Comparison of ENCODE assay signal across 19 mouse cellular contexts in the genomic region with DNA sequence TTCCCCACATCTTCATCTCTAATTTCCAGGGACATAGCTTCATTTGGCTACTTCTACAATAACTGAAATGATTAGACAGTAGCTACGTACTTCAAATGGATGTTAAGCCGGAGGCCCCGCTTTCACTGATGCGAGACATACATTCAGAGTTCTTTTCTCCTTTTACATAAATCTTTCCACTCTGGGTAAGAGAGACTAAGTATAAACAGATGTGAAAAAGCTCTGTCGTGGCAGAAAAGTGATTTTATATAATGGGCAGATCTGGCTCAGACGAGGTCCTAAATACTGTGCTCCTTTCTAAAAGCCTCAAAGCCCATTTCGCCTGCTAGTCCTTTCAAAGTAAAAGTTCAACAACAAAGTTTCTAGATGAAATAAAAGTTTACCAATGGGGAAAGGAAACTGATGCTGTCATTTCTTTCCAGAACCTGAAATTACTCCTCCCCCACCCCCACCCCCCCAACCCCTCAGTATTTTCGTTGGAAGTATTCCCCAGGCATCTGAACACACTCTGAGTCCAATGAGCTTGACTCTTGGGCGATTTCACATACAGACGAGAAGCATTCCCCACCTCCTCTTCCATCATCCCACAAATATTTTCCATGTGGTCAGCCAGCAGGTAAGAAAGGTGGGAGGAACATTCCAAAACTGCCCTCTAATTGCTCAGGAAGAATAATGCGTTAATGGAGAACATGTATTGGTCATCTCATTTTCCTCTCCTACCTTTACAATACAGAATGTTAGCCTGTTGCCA. TPM values are rescaled to one million over a fixed set of nuclear protein-coding genes. Genes with fewer than 3 reads are reported as not detected.
A peak's percentile ranks its signal among the peaks of the same experiment; 100 is the strongest.
DNase-seq lines count a peak whose midpoint lies in the region; ATAC-seq and TF ChIP-seq lines count a peak whose summit lies in the region.
"Had no signal": no experiment of that assay in that cellular context is flagged by ENCODE, and none has a peak within 500 bp of the region (broad histone marks: within the 10 kb centered on the region; RNA-seq: fewer than 3 reads in every experiment).

No protein-coding gene starts in this region.

- H3K36me3 ChIP-seq in embryonic facial prominence, embryonic 11.5 days (replicated peaks; ENCODE audit: control insufficient read depth, insufficient read depth, low read depth, low read length), result no peaks in the 10 kb centered on the region
- H3K36me3 ChIP-seq in embryonic facial prominence, embryonic 10.5 days (replicated peaks), result peaks cover 17% of the 10 kb centered on the region
- H3K36me3 ChIP-seq in heart, embryonic 16.5 days (ENCODE audit: control insufficient read depth, insufficient read depth), result no peaks in the 10 kb centered on the region
- no peaks in the 10 kb centered on the region for H3K36me3 ChIP-seq in limb, embryonic 11.5 days (ENCODE audit: control insufficient read depth, insufficient read depth, low read length)
- 0 out of 2 replicates have a peak, but pooled peaks cover 2% of the 10 kb centered on the region for H3K36me3 ChIP-seq in midbrain, embryonic 14.5 days (ENCODE audit: control insufficient read depth, insufficient read depth, low read length)
- no peaks in the 10 kb centered on the region for H3K36me3 ChIP-seq in hindbrain, postnatal 0 days (ENCODE audit: insufficient read depth, low read length)
- H3K36me3 ChIP-seq: G1E; hindbrain, embryonic 12.5 days; liver, embryonic 13.5 days; midbrain, embryonic 12.5 days had no signal

- H3K9ac ChIP-seq in embryonic facial prominence, embryonic 11.5 days (replicated peaks; ENCODE audit: low read length), result no peak overlapping the region
- H3K9ac ChIP-seq in heart, embryonic 16.5 days (ENCODE audit: low read length), result no peak overlapping the region
- no peak overlapping the region for H3K9ac ChIP-seq in limb, embryonic 11.5 days (ENCODE audit: low read length)
- no peak overlapping the region for H3K9ac ChIP-seq in midbrain, embryonic 14.5 days (replicated peaks; ENCODE audit: low read length)
- H3K9ac ChIP-seq in hindbrain, postnatal 0 days (replicated peaks; ENCODE audit: low read length), result no peak overlapping the region
- H3K9ac ChIP-seq: hindbrain, embryonic 12.5 days; liver, embryonic 13.5 days; midbrain, embryonic 12.5 days; neural tube, embryonic 13.5 days had no signal

- no peaks in the 10 kb centered on the region for H3K4me1 ChIP-seq in embryonic facial prominence, embryonic 11.5 days (ENCODE audit: control insufficient read depth, insufficient read depth, low read length)
- peaks cover 29% of the 10 kb centered on the region for H3K4me1 ChIP-seq in embryonic facial prominence, embryonic 10.5 days
- H3K4me1 ChIP-seq in heart, embryonic 16.5 days (ENCODE audit: control insufficient read depth, insufficient read depth, low read length), result peaks cover 26% of the 10 kb centered on the region
- peaks cover 5% of the 10 kb centered on the region; the same call in 1 of the 2 replicates for H3K4me1 ChIP-seq in limb, embryonic 11.5 days (ENCODE audit: control insufficient read depth, insufficient read depth, low read length)
- 0 out of 2 replicates have a peak, but pooled peaks cover 3% of the 10 kb centered on the region for H3K4me1 ChIP-seq in midbrain, embryonic 14.5 days (ENCODE audit: control insufficient read depth, insufficient read depth, low read length)
- H3K4me1 ChIP-seq in hindbrain, postnatal 0 days (ENCODE audit: insufficient read depth, low read length), result no peaks in the 10 kb centered on the region
- H3K4me1 ChIP-seq: liver, embryonic 13.5 days had no signal

- in situ Hi-C loops in Patski (cut with MboI; ENCODE audit: low pct_unique_long_range_greater_than_20kb), result loop anchor here (25.0 kb wide), 1 partner anchor 321 kb away; a partner anchor contains a TSS

- CTCF ChIA-PET in Patski (lab: Charles Lee), result interaction anchor here (1.0 to 2.1 kb wide), 3 partner anchors 9 to 14 kb away, joined by 3 to 6 read pairs (median 3); no protein-coding TSS in a partner anchor

- H3K4me2 ChIP-seq in embryonic facial prominence, embryonic 11.5 days (ENCODE audit: low read depth, low read length), result no peak overlapping the region
- no peak overlapping the region for H3K4me2 ChIP-seq in heart, embryonic 16.5 days (ENCODE audit: low read depth, low read length)
- no peak overlapping the region for H3K4me2 ChIP-seq in limb, embryonic 11.5 days (ENCODE audit: low read depth, severe bottlenecking)
- no peak overlapping the region for H3K4me2 ChIP-seq in midbrain, embryonic 14.5 days (ENCODE audit: low read length)
- no peak overlapping the region for H3K4me2 ChIP-seq in hindbrain, postnatal 0 days (ENCODE audit: low read depth, low read length)
- H3K4me2 ChIP-seq: hindbrain, embryonic 12.5 days; liver, embryonic 13.5 days; midbrain, embryonic 12.5 days; neural tube, embryonic 13.5 days had no signal

- DNase-seq in embryonic facial prominence, embryonic 11.5 days (ENCODE audit: low spot score), result peak; percentile 61
- no peak for DNase-seq in embryonic facial prominence, embryonic 10.5 days (ENCODE audit: low spot score)
- DNase-seq in heart, postnatal 4 days, result no peak
- DNase-seq in Patski (ENCODE audit: low read depth, low spot score), result no peak
- no peak for DNase-seq in limb, embryonic 11.5 days (ENCODE audit: low spot score)
- DNase-seq in midbrain, embryonic 14.5 days, result no peak
- DNase-seq in hindbrain, postnatal 0 days (ENCODE audit: low spot score), result no peak
- DNase-seq: adrenal gland, postnatal 25 days; cerebellum, adult 11-12 months; cerebellum, postnatal 25 days; liver, embryonic 13.5 days; right cerebral cortex, adult 18-20 months had no signal

- 42% methylated on average over 11 of the region's 11 CpGs for WGBS in embryonic facial prominence, embryonic 11.5 days
- 65% methylated on average over 11 of the region's 11 CpGs for WGBS in embryonic facial prominence, embryonic 10.5 days
- 64% methylated on average over 11 of the region's 11 CpGs for WGBS in heart, embryonic 16.5 days
- 36% methylated on average over 11 of the region's 11 CpGs for WGBS in limb, embryonic 11.5 days
- WGBS in midbrain, embryonic 14.5 days, result 89% methylated on average over 11 of the region's 11 CpGs
- WGBS in hindbrain, postnatal 0 days, result 84% methylated on average over 11 of the region's 11 CpGs

- H3K4me3 ChIP-seq in embryonic facial prominence, embryonic 11.5 days (ENCODE audit: low read depth, low read length), result no peak overlapping the region
- no peak overlapping the region for H3K4me3 ChIP-seq in embryonic facial prominence, embryonic 10.5 days
- H3K4me3 ChIP-seq in heart, embryonic 16.5 days (ENCODE audit: low read length), result no peak overlapping the region
- no peak overlapping the region for H3K4me3 ChIP-seq in limb, embryonic 11.5 days (ENCODE audit: low read depth, low read length)
- H3K4me3 ChIP-seq in midbrain, embryonic 14.5 days (replicated peaks; ENCODE audit: low read depth, low read length), result no peak overlapping the region
- no peak overlapping the region for H3K4me3 ChIP-seq in hindbrain, postnatal 0 days (ENCODE audit: low read length)
- H3K4me3 ChIP-seq: hindbrain, embryonic 12.5 days; liver, embryonic 13.5 days; midbrain, embryonic 12.5 days; neural tube, embryonic 13.5 days had no signal

- H3K27ac ChIP-seq in embryonic facial prominence, embryonic 11.5 days (replicated peaks; ENCODE audit: low read depth, low read length), result no peak overlapping the region
- H3K27ac ChIP-seq in embryonic facial prominence, embryonic 10.5 days (replicated peaks), result no peak overlapping the region
- H3K27ac ChIP-seq in heart, embryonic 16.5 days (ENCODE audit: low read length), result peak overlapping the region; percentile 35
- no peak overlapping the region for H3K27ac ChIP-seq in limb, embryonic 11.5 days (replicated peaks; ENCODE audit: low read depth, low read length)
- H3K27ac ChIP-seq in midbrain, embryonic 14.5 days (replicated peaks; ENCODE audit: low read depth, low read length), result no peak overlapping the region
- H3K27ac ChIP-seq in hindbrain, postnatal 0 days, result no peak overlapping the region
- H3K27ac ChIP-seq: hindbrain, embryonic 12.5 days; liver, embryonic 13.5 days; midbrain, embryonic 12.5 days; neural tube, embryonic 13.5 days; stomach, postnatal 0 days had no signal

- H3K9me3 ChIP-seq in embryonic facial prominence, embryonic 11.5 days (replicated peaks; ENCODE audit: control insufficient read depth, low read length), result no peaks in the 10 kb centered on the region
- H3K9me3 ChIP-seq in embryonic facial prominence, embryonic 10.5 days, result no peaks in the 10 kb centered on the region; the same call in 1 of the 2 replicates
- no peaks in the 10 kb centered on the region for H3K9me3 ChIP-seq in heart, embryonic 16.5 days (replicated peaks; ENCODE audit: control insufficient read depth, low read length)
- no peaks in the 10 kb centered on the region for H3K9me3 ChIP-seq in limb, embryonic 11.5 days (ENCODE audit: control insufficient read depth, low read length)
- H3K9me3 ChIP-seq in midbrain, embryonic 14.5 days (ENCODE audit: control insufficient read depth, low read length), result no peaks in the 10 kb centered on the region
- no peaks in the 10 kb centered on the region for H3K9me3 ChIP-seq in hindbrain, postnatal 0 days (ENCODE audit: low read length)
- H3K9me3 ChIP-seq: hindbrain, embryonic 12.5 days; liver, embryonic 13.5 days; midbrain, embryonic 12.5 days; neural tube, embryonic 13.5 days had no signal

- ATAC-seq in embryonic facial prominence, embryonic 11.5 days (replicated peaks; ENCODE audit: insufficient number of reproducible peaks, low FRiP score, low TSS enrichment, low read depth), result no peak
- ATAC-seq in heart, embryonic 16.5 days (replicated peaks; ENCODE audit: extremely low read depth, insufficient read depth, low FRiP score), result no peak
- ATAC-seq in Patski, result peak; percentile 37
- peak; percentile 60; the same call in 1 of the 2 replicates for ATAC-seq in limb, embryonic 11.5 days (ENCODE audit: insufficient number of reproducible peaks, low FRiP score, low TSS enrichment, low read depth)
- ATAC-seq in midbrain, embryonic 14.5 days (ENCODE audit: low FRiP score, low TSS enrichment), result no peak
- ATAC-seq in hindbrain, postnatal 0 days, result no peak
- ATAC-seq: CD4-positive, CD25-positive, alpha-beta regulatory T cell, adult 4 months had no signal

- POLR2A ChIA-PET in Patski (lab: Charles Lee), result no interaction called here

- no peak for TF ChIP-seq CTCF in Patski (IDR thresholded peaks at IDR 0.05)
- no peak for TF ChIP-seq CTCF in hindbrain, postnatal 0 days (IDR thresholded peaks at IDR 0.05; ENCODE audit: low read depth)

- no peaks in the 10 kb centered on the region for H3K27me3 ChIP-seq in embryonic facial prominence, embryonic 11.5 days (ENCODE audit: control insufficient read depth, insufficient read depth, low read length)
- H3K27me3 ChIP-seq in embryonic facial prominence, embryonic 10.5 days (replicated peaks; ENCODE audit: low read depth, poor library complexity, severe bottlenecking), result no peaks in the 10 kb centered on the region
- H3K27me3 ChIP-seq in heart, embryonic 16.5 days (ENCODE audit: control insufficient read depth, insufficient read depth, low read length), result no peaks in the 10 kb centered on the region
- H3K27me3 ChIP-seq in Patski, result no peaks in the 10 kb centered on the region
- no peaks in the 10 kb centered on the region for H3K27me3 ChIP-seq in limb, embryonic 11.5 days (ENCODE audit: control insufficient read depth, insufficient read depth, low read length)
- no peaks in the 10 kb centered on the region for H3K27me3 ChIP-seq in midbrain, embryonic 14.5 days (ENCODE audit: control insufficient read depth, insufficient read depth, low read length)
- H3K27me3 ChIP-seq in hindbrain, postnatal 0 days (ENCODE audit: insufficient read depth, low read length), result no peaks in the 10 kb centered on the region
- H3K27me3 ChIP-seq: hindbrain, embryonic 12.5 days; liver, embryonic 13.5 days; midbrain, embryonic 12.5 days; neural tube, embryonic 13.5 days had no signal

RNA-seq across cellular contexts. Expression of a gene that starts 15.6 kb away (rescaled TPM):
- polyA plus RNA-seq in embryonic facial prominence, embryonic 11.5 days (2014; fragmentation: Nextera tagmentation; extraction: Ambion mirVana), result 146 and 157 TPM in 2 replicates
- 116 TPM in 2 replicates for polyA plus RNA-seq in embryonic facial prominence, embryonic 10.5 days (2016; fragmentation: Nextera tagmentation; extraction: Ambion mirVana)
- polyA plus RNA-seq in heart, embryonic 16.5 days (2015; fragmentation: Nextera tagmentation; extraction: Ambion mirVana), result 175 and 187 TPM in 2 replicates
- total RNA-seq in heart, postnatal 4 days (2021), result 100 to 1,000 TPM; 241 to 243 TPM
- 1,235 TPM for polyA plus RNA-seq in Patski (2021)
- 93.6 and 98.4 TPM in 2 replicates for polyA plus RNA-seq in limb, embryonic 11.5 days (2014; fragmentation: Nextera tagmentation; extraction: Ambion mirVana)
- 327 and 339 TPM in 2 replicates for polyA plus RNA-seq in midbrain, embryonic 14.5 days (2014; fragmentation: Nextera tagmentation; extraction: Ambion mirVana)
- 526 and 585 TPM in 2 replicates for total RNA-seq in hindbrain, postnatal 0 days (2014; rRNA removed)
- 487 and 498 TPM in 2 replicates for polyA plus RNA-seq in hindbrain, postnatal 0 days (2015; fragmentation: Nextera tagmentation; extraction: Ambion mirVana)
- polyA plus RNA-seq: G1E had no signal

Comparison
In these comparisons a context has a peak if more than half of its experiments do, and no peak if none do; other contexts are left out.
1. ATAC-seq: peak in Patski (single experiment) and limb, embryonic 11.5 days (single experiment); none in embryonic facial prominence, embryonic 11.5 days (single experiment), heart, embryonic 16.5 days (single experiment), midbrain, embryonic 14.5 days (single experiment) and hindbrain, postnatal 0 days (single experiment).